Mouse (Mus musculus) intestine, embryonic 16.5 days (tissue): Measurements from ENCODE around the gene Specc1. TPM values are rescaled to one million over a fixed set of nuclear protein-coding genes. Genes with fewer than 3 reads are reported as not detected.
A peak's percentile ranks its signal among the peaks of the same experiment; 100 is the strongest.

Experiments
- ATAC-seq: fragments of 200-750 bp; cut with Nextera tagmentation; 2 replicates; pipeline ENCODE4 v1.8.0; 2017; ENCODE audit warnings: moderate TSS enrichment, moderate library complexity
- H3K27ac ChIP-seq: fragments of 300-500 bp; sonication (generic); 2 replicates; pipeline ENCODE4 v1.5.1; 2014; ENCODE audit warnings: mild to moderate bottlenecking, low read length
- H3K27me3 ChIP-seq: fragments of 300-500 bp; sonication (generic); replicated peaks from 2 replicates; pipeline ENCODE4 v1.6.1; 2014; ENCODE audit warnings: low read length, control low read depth, mixed read lengths; ENCODE audit not compliant: control insufficient read depth, insufficient read depth
- H3K36me3 ChIP-seq: fragments of 300-500 bp; sonication (generic); 2 replicates; pipeline ENCODE4 v1.6.1; 2014; ENCODE audit warnings: low read length, control low read depth; ENCODE audit not compliant: control insufficient read depth, insufficient read depth
- H3K4me1 ChIP-seq: fragments of 300-500 bp; sonication (generic); 2 replicates; pipeline ENCODE4 v1.6.1; 2014; ENCODE audit warnings: low read length, control low read depth, mixed read lengths; ENCODE audit not compliant: control insufficient read depth, insufficient read depth
- H3K4me2 ChIP-seq: fragments of 300-500 bp; sonication (generic); 2 replicates; pipeline ENCODE4 v1.6.1; 2014; ENCODE audit warnings: low read depth, low read length, control low read depth
- H3K4me3 ChIP-seq: fragments of 300-500 bp; sonication (generic); 2 replicates; pipeline ENCODE4 v1.5.1; 2014; ENCODE audit warnings: mild to moderate bottlenecking, low read length
- H3K9ac ChIP-seq: fragments of 300-500 bp; sonication (generic); 2 replicates; pipeline ENCODE4 v1.6.1; 2014; ENCODE audit warnings: low read depth, low read length
- H3K9me3 ChIP-seq: fragments of 300-500 bp; sonication (generic); 2 replicates; pipeline ENCODE4 v1.6.1; 2016; ENCODE audit warnings: low read length, control low read depth; ENCODE audit not compliant: control insufficient read depth
- WGBS: fragments of 180-500 bp; shearing (Covaris S2); extraction: QIAGEN DNeasy Blood & Tissue Kit; methylation state at CpG from one replicate; pipeline ENCODE4 v1.1.7; 2014; 5-methylcytosine and 5-hydroxymethylcytosine counted together
- polyA plus RNA-seq: library from polyadenylated mRNA; unstranded; fragments of >200 nt; fragmentation: Nextera tagmentation; extraction: Ambion mirVana; gene quantifications from 2 replicates; pipeline ENCODE4 v1.2.1, GENCODE M21; 2015

Gene Specc1
- polyA plus RNA-seq, 1 experiment from 2014 or later = 8.3 TPM

- H3K27ac ChIP-seq = no peak overlapping the region
- WGBS = 86% methylated on average over 6 of the region's 6 CpGs
- ATAC-seq = peak; percentile 69
Measured at GRCm38 (mm10) chr11:62180791-62181190, 224.2 kb downstream of the Specc1 start.

DNA sequence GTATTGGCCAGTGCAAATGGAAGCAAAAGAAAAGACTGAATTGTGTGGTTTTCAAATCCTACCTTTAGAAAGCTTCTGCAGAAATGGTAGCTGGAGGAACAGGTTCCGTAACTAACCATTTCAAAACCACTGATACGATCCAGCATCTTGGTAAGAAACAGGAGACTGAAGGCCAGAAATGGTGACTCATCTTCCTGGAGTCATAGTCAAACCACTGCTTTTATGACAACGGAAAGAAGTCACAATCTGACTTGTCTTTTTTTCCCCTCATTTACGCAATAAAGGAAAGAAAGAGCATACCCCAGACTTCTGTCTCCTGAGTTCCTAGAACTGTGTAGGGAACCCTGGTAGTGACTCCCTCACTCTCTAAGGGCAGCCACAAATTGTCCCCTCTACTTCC is 228.3 kb downstream of the Specc1 start:
- H3K36me3 ChIP-seq = no peaks in the 10 kb centered on the region
- WGBS = 71% methylated on average over 4 of the region's 4 CpGs
- no peaks in the 10 kb centered on the region for H3K27me3 ChIP-seq
- H3K4me2 ChIP-seq = no peak overlapping the region
- H3K9me3 ChIP-seq = no peaks in the 10 kb centered on the region
- H3K4me3 ChIP-seq = no peak overlapping the region
- H3K27ac ChIP-seq = no peak overlapping the region
- H3K4me1 ChIP-seq = no peaks in the 10 kb centered on the region
- ATAC-seq = no peak
- H3K9ac ChIP-seq = no peak overlapping the region

More at GRCm38 (mm10) chr11:62180791-62181190, 224.2 kb downstream of the Specc1 start:
- H3K36me3 ChIP-seq = no peaks in the 10 kb centered on the region
- H3K4me1 ChIP-seq = no peaks in the 10 kb centered on the region
- no peak overlapping the region for H3K4me2 ChIP-seq
- H3K4me3 ChIP-seq = no peak overlapping the region
- H3K9ac ChIP-seq = no peak overlapping the region
- H3K9me3 ChIP-seq = no peaks in the 10 kb centered on the region
- H3K27me3 ChIP-seq = no peaks in the 10 kb centered on the region

DNA sequence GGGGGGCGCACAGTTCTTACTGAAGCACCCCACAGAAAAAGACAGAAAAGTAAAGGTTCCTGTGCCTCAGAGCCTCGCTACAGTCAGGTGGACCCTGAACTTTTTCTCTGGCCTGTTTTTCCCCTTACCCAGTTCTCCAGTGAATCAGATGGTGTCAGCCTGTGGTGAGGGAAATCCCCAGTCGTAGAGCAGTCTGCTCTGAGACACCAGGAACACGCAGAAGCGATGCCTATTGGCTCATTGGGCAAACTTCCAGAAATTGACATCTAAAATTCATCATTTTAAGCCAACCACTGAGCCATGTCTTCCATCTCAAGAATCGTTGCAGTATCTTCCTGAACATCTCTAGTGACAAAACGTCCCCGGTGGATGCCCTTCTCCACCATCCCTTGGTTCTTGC is 230.5 kb downstream of the Specc1 start:
- no peaks in the 10 kb centered on the region for H3K27me3 ChIP-seq
- H3K9me3 ChIP-seq = no peaks in the 10 kb centered on the region
- WGBS = 86% methylated on average over 8 of the region's 8 CpGs
- H3K4me3 ChIP-seq = no peak overlapping the region
- H3K27ac ChIP-seq = no peak overlapping the region
- H3K4me2 ChIP-seq = no peak overlapping the region
- no peaks in the 10 kb centered on the region for H3K36me3 ChIP-seq
- H3K4me1 ChIP-seq = no peaks in the 10 kb centered on the region
- no peak for ATAC-seq
- H3K9ac ChIP-seq = no peak overlapping the region

DNA sequence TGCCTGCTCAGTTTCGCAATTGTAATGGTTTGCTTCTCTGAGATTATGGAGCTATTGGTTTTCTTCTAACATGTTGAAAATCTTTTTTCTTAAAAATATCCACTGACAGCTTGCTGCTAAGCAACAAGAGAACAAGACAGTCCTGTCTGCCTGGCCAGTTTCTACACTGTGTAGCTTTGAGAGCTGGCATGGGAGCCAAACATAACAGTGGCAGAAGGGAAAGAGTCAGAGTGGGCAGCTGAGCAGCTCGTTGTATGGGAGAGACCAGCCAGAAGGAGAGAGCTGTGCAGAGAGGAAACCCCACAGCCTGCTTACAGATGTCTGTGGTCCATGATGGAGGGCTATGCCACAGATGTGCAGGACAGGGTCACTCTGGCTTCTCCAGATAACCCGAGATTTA is 235.5 kb downstream of the Specc1 start:
- Histone ChIP-seq H3K9ac (no peak overlapping the region), H3K4me1 (no peaks in the 10 kb centered on the region), H3K27me3 (no peaks in the 10 kb centered on the region), H3K36me3 (no peaks in the 10 kb centered on the region), H3K9me3 (no peaks in the 10 kb centered on the region), H3K4me3 (no peak overlapping the region), H3K27ac (no peak overlapping the region), H3K4me2 (no peak overlapping the region)
- no peak for ATAC-seq
- 79% methylated on average over 3 of the region's 3 CpGs for WGBS

- no peak for ATAC-seq
- Histone ChIP-seq H3K27me3 (no peaks in the 10 kb centered on the region), H3K4me2 (no peak overlapping the region), H3K36me3 (no peaks in the 10 kb centered on the region), H3K9ac (no peak overlapping the region), H3K4me1 (no peaks in the 10 kb centered on the region), H3K27ac (no peak overlapping the region), H3K9me3 (no peaks in the 10 kb centered on the region), H3K4me3 (no peak overlapping the region)
- 85% methylated on average over 3 of the region's 3 CpGs for WGBS
Measured at GRCm38 (mm10) chr11:62193116-62193515, 236.6 kb downstream of the Specc1 start.

GRCm38 (mm10) chr11:62194217-62194616 is 237.7 kb downstream of the Specc1 start:
- H3K4me2 ChIP-seq = no peak overlapping the region
- no peaks in the 10 kb centered on the region for H3K36me3 ChIP-seq
- H3K27ac ChIP-seq = no peak overlapping the region
- H3K9ac ChIP-seq = no peak overlapping the region
- no peaks in the 10 kb centered on the region for H3K4me1 ChIP-seq
- no peaks in the 10 kb centered on the region for H3K27me3 ChIP-seq
- H3K4me3 ChIP-seq = no peak overlapping the region
- no peaks in the 10 kb centered on the region for H3K9me3 ChIP-seq
- no peak for ATAC-seq

GRCm38 (mm10) chr11:62200901-62201512 is 244.4 kb downstream of the Specc1 start:
- no peak overlapping the region for H3K9ac ChIP-seq
- H3K4me2 ChIP-seq = no peak overlapping the region
- no peak overlapping the region for H3K27ac ChIP-seq
- no peaks in the 10 kb centered on the region for H3K9me3 ChIP-seq
- no peaks in the 10 kb centered on the region for H3K36me3 ChIP-seq
- H3K4me1 ChIP-seq = peaks cover 4% of the 10 kb centered on the region; the same call in 1 of the 2 replicates
- no peak for ATAC-seq
- H3K4me3 ChIP-seq = no peak overlapping the region
- 48% methylated on average over 5 of the region's 5 CpGs for WGBS
- H3K27me3 ChIP-seq = no peaks in the 10 kb centered on the region

DNA sequence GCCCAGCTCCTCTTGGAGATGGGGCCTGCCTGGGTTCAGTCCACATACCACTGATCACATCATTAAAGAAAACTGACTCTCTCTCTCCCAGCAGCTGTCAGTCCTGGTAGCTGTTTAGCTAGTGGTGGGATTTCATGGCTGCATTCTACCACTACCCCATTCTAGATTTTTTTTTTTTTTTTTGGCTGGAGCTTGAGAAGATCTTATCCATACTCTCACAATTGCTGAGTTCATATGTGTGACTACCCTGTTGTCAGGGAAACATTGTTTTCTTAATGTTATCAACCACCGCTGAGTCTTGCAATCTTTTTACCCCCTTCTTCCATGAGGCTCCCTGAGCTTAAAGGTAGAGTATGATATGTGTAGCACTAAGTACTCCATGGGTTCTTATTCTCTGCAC is 246.1 kb downstream of the Specc1 start:
- ATAC-seq = no peak
- Histone ChIP-seq H3K4me3 (no peak overlapping the region), H3K4me2 (no peak overlapping the region), H3K36me3 (no peaks in the 10 kb centered on the region), H3K27ac (no peak overlapping the region), H3K9me3 (no peaks in the 10 kb centered on the region), H3K4me1 (peaks cover 4% of the 10 kb centered on the region; the same call in 1 of the 2 replicates), H3K27me3 (no peaks in the 10 kb centered on the region), H3K9ac (no peak overlapping the region)
- 87% methylated on average over 1 of the region's 1 CpGs for WGBS

DNA sequence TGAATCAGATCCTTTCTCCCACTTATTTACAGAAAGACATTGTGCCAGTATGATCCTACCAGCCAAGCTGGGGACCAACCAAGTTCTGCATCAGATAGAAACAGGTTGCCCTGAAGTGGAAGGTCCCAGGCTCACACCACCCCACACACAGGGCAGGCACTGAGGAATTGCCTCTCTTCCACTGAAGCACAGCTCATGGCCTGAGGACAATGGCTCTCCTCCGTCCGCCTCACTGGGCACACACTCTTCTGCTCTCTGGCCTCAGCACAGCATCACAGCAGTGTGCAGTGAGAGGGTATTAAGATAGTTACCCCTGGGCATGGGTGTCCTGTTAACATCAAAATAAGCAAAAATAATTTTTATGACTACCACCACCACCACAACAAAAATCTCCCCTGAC is 252.5 kb downstream of the Specc1 start:
- 95% methylated on average over 2 of the region's 2 CpGs for WGBS
- no peaks in the 10 kb centered on the region for H3K36me3 ChIP-seq
- no peaks in the 10 kb centered on the region for H3K9me3 ChIP-seq
- no peak overlapping the region for H3K4me2 ChIP-seq
- H3K4me1 ChIP-seq = no peaks in the 10 kb centered on the region
- H3K27ac ChIP-seq = no peak overlapping the region
- ATAC-seq = no peak
- H3K9ac ChIP-seq = no peak overlapping the region
- H3K27me3 ChIP-seq = no peaks in the 10 kb centered on the region
- H3K4me3 ChIP-seq = no peak overlapping the region

- ATAC-seq = no peak
- Histone ChIP-seq H3K4me1 (no peaks in the 10 kb centered on the region), H3K27ac (no peak overlapping the region), H3K9me3 (no peaks in the 10 kb centered on the region), H3K4me3 (no peak overlapping the region), H3K4me2 (no peak overlapping the region), H3K9ac (no peak overlapping the region), H3K36me3 (no peaks in the 10 kb centered on the region), H3K27me3 (no peaks in the 10 kb centered on the region)
- 47% methylated on average over 4 of the region's 4 CpGs for WGBS
Measured at GRCm38 (mm10) chr11:62209891-62210290, 253.3 kb downstream of the Specc1 start.
